Mouse (Mus musculus) cerebellum, postnatal 36 days (tissue): Measurements from ENCODE around the gene Sos2.
"Not testable (repeated sequence)": the region's sequence is repeated elsewhere in the genome, so short reads cannot be mapped to it uniquely, and the experiment has no call there.

Source experiments
- DNase-seq, 2 experiments: peaks; one replicate each; pipeline ENCODE4 v3.0.0; 2021 to 2022; ENCODE audit warnings: mixed read lengths in 2 of 2

Gene Sos2

DNA sequence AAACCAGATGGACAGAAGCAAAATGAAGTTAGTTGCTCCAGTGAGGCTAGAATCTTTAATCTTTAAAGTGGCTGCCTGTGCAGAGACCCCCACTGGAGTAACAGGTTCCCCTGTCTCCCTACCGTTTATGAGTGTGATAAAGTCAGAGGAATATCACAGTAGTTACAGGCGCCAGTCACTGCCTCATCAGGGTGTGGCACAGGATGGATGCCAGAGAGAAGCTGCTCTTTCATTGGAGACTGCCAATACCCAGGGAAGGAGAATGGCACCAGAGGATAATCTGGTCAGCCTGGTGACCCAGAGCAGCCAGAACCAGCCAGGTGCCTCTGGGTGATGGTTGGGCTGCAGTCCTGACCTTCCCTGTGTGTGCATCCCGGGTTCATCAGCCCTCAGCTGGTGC lies 113.4 kb downstream of the Sos2 start:
- no peak for DNase-seq

GRCm38 (mm10) chr12:69561006-69561405 lies 120.6 kb downstream of the Sos2 start:
- DNase-seq = not testable (repeated sequence)

GRCm38 (mm10) chr12:69556221-69556861 lies 125.3 kb downstream of the Sos2 start:
- DNase-seq = no peak

DNA sequence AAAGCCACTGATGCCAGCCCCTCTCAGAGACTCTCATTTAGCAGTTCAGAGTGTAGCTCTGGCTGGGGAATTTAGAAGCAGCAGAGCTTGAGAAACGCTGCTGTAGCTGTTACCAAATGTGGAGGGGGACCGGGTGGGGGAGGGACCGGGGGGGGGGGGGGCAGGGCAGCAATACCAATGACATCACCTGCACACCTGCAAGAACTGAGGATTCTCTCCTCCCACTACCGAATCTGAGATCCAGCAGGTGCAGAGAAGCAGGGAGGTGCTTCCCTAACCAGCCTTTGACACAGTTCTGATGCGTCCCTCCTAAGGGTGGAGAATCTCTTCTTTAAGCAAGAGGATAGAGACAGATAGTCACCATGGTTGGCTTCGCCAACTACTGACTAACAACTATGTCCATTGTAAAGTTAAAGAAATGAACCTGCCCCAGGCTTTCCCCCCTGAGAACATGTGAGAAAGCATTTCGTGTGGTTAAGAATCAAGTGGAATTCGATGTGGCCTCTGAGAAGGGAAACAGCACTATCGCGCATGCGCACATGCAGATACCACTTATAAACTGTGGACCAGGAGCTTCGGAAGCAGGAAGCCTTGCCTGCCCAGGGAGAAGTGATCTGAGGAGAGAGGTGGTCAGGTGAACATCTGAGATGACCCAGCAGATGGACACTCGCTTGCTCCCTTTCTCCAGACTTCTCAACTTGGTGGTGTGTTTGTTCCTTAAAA lies 136.0 kb downstream of the Sos2 start:
- no peak for DNase-seq

DNA sequence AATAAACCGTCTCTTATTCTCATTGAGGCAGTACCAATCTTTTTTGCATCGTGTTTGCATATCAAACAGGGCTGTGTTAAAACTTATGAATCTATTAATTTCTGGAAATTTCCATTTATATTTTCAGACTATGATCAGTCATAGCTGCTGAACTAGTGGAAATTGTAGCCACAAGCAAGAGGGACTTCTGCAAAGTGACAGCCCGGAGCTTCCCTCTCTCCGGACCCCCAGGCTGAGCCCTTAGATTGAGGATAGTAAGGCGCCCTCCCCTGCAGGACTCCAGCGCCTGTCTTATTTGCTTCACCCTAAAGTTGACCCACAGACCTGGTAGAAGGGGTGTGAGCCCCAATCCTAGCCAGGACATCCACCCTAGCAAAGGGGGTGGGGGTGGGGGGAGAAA lies 136.7 kb downstream of the Sos2 start:
- no peak for DNase-seq

- DNase-seq = no peak
Measured at GRCm38 (mm10) chr12:69544562-69544961, 137.1 kb downstream of the Sos2 start.

GRCm38 (mm10) chr12:69542376-69542775 lies 139.3 kb downstream of the Sos2 start:
- DNase-seq = no peak

GRCm38 (mm10) chr12:69541663-69542062 lies 140.0 kb downstream of the Sos2 start:
- DNase-seq = no peak

GRCm38 (mm10) chr12:69539353-69539752 lies 142.3 kb downstream of the Sos2 start:
- DNase-seq = no peak

- DNase-seq = no peak
Measured at GRCm38 (mm10) chr12:69538362-69538950, 143.2 kb downstream of the Sos2 start.

GRCm38 (mm10) chr12:69537675-69538361 lies 143.8 kb downstream of the Sos2 start:
- no peak for DNase-seq

GRCm38 (mm10) chr12:69537243-69537674 lies 144.4 kb downstream of the Sos2 start:
- peak; percentile 45 to 62 for DNase-seq

DNA sequence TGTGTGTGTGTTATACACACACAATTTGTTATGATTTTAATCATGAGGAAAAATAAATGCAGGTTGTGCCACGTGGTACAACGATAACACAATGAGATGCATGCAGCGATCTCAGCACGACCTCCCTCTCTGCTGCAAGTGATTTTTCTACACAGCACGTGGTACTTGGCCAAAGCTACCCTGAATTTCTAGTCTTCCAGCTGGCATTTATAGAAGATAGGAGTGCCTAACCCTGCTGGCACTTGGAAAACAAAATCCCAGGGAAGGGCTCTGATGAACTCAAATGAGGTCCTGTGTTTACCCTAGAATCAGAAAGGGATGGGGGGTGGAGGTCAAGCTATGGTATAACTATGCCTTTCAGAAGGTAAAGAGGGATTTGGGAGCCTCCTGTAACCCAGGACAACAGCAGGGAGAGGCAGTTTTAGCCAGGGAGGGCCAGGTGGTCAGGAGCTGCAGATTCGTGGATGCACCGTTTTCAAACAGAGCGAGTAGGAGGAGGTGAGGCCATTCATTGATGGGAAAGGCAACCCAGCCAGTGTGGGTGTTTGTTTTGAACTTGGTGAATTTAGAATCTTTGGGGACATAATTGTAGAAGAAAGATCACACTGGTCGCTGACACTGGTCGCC lies 144.9 kb downstream of the Sos2 start:
- DNase-seq = peak in 1 of 2 experiments; percentile 31
